Mouse (Mus musculus) neural tube, embryonic 14.5 days (tissue): ENCODE measurements around the gene Npas3. TPM values are rescaled to one million over a fixed set of nuclear protein-coding genes. Genes with fewer than 3 reads are reported as not detected.

Experiments used
- ATAC-seq: fragments of 200-750 bp; cut with Nextera tagmentation; 2 replicates; pipeline ENCODE4 v1.8.0; 2017; ENCODE audit warnings: low read depth, mild to moderate bottlenecking, moderate TSS enrichment, moderate library complexity
- H3K27ac ChIP-seq: fragments of 300-500 bp; sonication (generic); 2 replicates; pipeline ENCODE4 v1.5.1; 2014; ENCODE audit warnings: low read depth, mild to moderate bottlenecking, control low read depth, low read length, moderate library complexity, mixed read lengths
- H3K27me3 ChIP-seq: fragments of 300-500 bp; sonication (generic); 2 replicates; pipeline ENCODE4 v1.6.1; 2014; ENCODE audit warnings: low read length; ENCODE audit not compliant: control insufficient read depth, insufficient read depth
- H3K36me3 ChIP-seq: fragments of 300-500 bp; sonication (generic); 2 replicates; pipeline ENCODE4 v1.6.1; 2014; ENCODE audit warnings: low read length, mixed read lengths; ENCODE audit not compliant: control insufficient read depth, insufficient read depth
- H3K4me1 ChIP-seq: fragments of 300-500 bp; sonication (generic); 2 replicates; pipeline ENCODE4 v1.6.1; 2014; ENCODE audit warnings: low read length; ENCODE audit not compliant: control insufficient read depth, insufficient read depth
- H3K4me2 ChIP-seq: fragments of 300-500 bp; sonication (generic); 2 replicates; pipeline ENCODE4 v1.6.1; 2014; ENCODE audit warnings: mild to moderate bottlenecking, low read depth, low read length, control low read depth
- H3K4me3 ChIP-seq: fragments of 300-500 bp; sonication (generic); 2 replicates; pipeline ENCODE4 v1.5.1; 2014; ENCODE audit warnings: low read depth, low read length, control low read depth, mixed read lengths
- H3K9ac ChIP-seq: fragments of 300-500 bp; sonication (generic); replicated peaks from 2 replicates; pipeline ENCODE4 v1.6.1; 2014; ENCODE audit warnings: low read depth, mild to moderate bottlenecking, control low read depth, low read length, mixed read lengths
- H3K9me3 ChIP-seq: fragments of 300-500 bp; sonication (generic); 2 replicates; pipeline ENCODE4 v1.6.1; 2016; ENCODE audit warnings: low read length; ENCODE audit not compliant: control insufficient read depth
- WGBS: fragments of 180-500 bp; shearing (Covaris S2); extraction: QIAGEN DNeasy Blood & Tissue Kit; methylation state at CpG from one replicate; pipeline ENCODE4 v1.1.7; 2014; 5-methylcytosine and 5-hydroxymethylcytosine counted together
- polyA plus RNA-seq: library from polyadenylated mRNA; unstranded; fragments of >200 nt; fragmentation: Nextera tagmentation; extraction: Ambion mirVana; gene quantifications from 2 replicates; pipeline ENCODE4 v1.2.1, GENCODE M21; 2014

Npas3 gene
- polyA plus RNA-seq, 1 experiment from 2014 or later, result 29.1 TPM

DNA sequence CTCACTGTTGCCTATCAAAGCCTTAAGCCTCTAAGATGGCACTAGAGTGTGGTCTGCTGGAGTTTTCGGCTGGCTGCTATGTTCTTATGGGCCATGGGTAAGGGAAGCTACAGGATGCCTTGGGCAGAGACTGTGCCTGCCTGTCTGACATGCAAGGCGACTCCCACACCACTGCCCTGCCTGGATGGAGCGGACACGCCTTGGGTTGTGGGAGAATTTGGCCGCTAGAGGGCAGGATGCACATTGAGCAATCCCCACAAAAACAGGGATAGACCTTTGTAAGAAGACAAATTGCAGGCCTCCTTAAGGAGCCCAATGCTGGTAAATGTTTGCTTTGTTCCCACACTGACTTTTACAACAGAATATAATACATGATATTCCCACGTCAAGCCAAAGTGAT, 850.3 kb downstream of the Npas3 start:
- H3K27me3 ChIP-seq, result no peaks in the 10 kb centered on the region
- WGBS, result 16% methylated on average over 6 of the region's 6 CpGs
- no peak overlapping the region for H3K4me2 ChIP-seq
- H3K27ac ChIP-seq, result no peak overlapping the region
- H3K36me3 ChIP-seq, result no peaks in the 10 kb centered on the region
- no peak overlapping the region for H3K4me3 ChIP-seq
- no peaks in the 10 kb centered on the region for H3K9me3 ChIP-seq
- no peak overlapping the region for H3K9ac ChIP-seq
- no peak for ATAC-seq
- no peaks in the 10 kb centered on the region for H3K4me1 ChIP-seq

DNA sequence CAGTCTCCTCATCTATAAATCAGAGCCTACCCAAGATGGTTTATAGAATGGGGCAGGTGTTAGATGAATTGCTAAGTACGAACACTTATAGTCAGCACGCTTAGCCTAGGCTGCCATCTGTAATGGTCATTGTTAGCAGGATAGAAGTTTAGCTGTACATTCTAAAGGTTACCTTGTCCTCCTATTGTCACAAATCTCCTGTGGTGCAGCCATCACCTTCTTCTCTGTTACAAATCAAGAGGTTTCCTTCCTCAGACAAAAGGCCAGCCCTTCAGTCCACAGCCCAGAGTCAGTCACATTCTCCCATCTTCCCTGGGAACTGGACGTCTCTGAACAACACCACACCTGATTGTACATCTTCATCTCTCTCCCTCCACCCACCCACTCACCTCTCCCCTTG, 851.0 kb downstream of the Npas3 start:
- Histone ChIP-seq H3K9ac (no peak overlapping the region), H3K27ac (no peak overlapping the region), H3K9me3 (no peaks in the 10 kb centered on the region), H3K36me3 (no peaks in the 10 kb centered on the region), H3K4me1 (no peaks in the 10 kb centered on the region), H3K4me3 (no peak overlapping the region), H3K4me2 (no peak overlapping the region), H3K27me3 (no peaks in the 10 kb centered on the region)
- 90% methylated on average over 3 of the region's 3 CpGs for WGBS
- ATAC-seq, result no peak

DNA sequence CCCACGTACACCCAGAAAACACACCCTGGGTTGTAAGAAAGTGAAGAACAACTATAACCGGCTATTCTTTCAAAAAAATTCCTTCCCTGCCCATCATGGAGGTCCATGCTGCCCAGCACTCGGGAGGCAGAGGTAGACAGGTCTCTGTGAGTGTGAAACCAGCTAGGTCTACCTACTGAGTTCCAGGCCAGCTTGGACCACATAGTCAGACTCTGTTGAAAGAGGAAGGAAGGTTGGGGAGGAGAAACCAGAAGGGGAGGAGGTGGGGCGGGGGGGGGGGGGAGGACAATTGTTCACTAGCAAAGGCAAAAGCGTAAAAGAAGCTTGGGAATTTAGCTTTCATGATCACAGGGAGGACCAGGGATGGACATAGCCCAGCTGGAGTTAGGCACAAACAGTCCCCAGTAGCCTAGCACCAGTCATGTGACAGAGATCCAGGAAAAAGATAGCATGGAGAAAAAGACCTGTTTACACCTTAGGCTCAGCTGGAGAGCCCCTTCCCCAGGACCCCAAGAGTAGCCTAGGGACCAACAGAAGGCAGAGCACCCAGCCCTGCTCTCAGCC, 852.9 kb downstream of the Npas3 start:
- Histone ChIP-seq H3K9ac (no peak overlapping the region), H3K9me3 (no peaks in the 10 kb centered on the region), H3K4me2 (no peak overlapping the region), H3K36me3 (no peaks in the 10 kb centered on the region), H3K4me1 (no peaks in the 10 kb centered on the region), H3K4me3 (no peak overlapping the region), H3K27ac (no peak overlapping the region), H3K27me3 (no peaks in the 10 kb centered on the region)
- WGBS, result 69% methylated on average over 5 of the region's 5 CpGs
- ATAC-seq, result no peak; the same call in 1 of the 2 replicates

DNA sequence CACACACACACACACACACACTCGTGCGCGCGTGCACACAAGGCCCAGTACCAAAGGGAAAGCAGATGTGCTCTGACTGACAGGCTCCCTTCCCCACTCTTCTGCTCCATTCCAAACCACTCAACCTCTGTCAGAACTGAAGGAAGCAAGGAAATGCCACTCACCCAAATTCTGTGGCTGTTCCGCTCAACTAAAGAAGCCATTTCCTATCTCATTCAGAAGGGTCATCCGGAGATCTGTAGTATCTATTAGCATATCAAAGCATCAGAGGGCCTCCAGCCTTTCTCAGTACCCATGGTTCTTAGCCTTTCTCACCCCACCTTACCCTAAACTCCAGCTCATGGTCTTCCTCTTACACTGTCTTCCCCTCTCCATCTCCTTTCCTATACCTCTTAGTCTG, 854.0 kb downstream of the Npas3 start:
- H3K36me3 ChIP-seq, result no peaks in the 10 kb centered on the region
- no peak for ATAC-seq
- no peak overlapping the region for H3K4me2 ChIP-seq
- H3K27ac ChIP-seq, result no peak overlapping the region
- H3K9ac ChIP-seq, result no peak overlapping the region
- no peak overlapping the region for H3K4me3 ChIP-seq
- no peaks in the 10 kb centered on the region for H3K9me3 ChIP-seq
- H3K4me1 ChIP-seq, result no peaks in the 10 kb centered on the region
- 57% methylated on average over 6 of the region's 6 CpGs for WGBS
- H3K27me3 ChIP-seq, result no peaks in the 10 kb centered on the region

DNA sequence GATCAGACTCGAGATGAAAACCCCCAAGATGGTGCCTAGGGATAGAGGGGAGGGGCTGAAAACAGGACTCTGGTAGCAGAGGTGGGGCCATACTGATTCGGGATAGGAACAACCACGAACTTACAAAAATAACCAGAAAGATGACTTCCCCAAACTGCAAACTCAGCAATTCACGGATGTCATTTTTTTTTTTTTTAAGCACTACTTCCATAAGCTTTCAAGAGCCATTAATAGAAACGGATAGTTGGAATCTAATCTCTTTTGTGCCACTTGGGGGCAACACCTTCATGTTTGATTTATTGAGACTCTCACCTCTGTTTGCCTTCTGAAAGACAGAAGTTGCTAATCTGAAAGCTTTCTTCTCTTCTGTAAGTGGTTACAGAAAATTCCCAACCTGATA, 857.1 kb downstream of the Npas3 start:
- 78% methylated on average over 5 of the region's 5 CpGs for WGBS
- ATAC-seq, result no peak
- H3K27ac ChIP-seq, result no peak overlapping the region
- H3K4me3 ChIP-seq, result no peak overlapping the region
- H3K9me3 ChIP-seq, result no peaks in the 10 kb centered on the region
- no peak overlapping the region for H3K9ac ChIP-seq
- H3K36me3 ChIP-seq, result no peaks in the 10 kb centered on the region
- no peak overlapping the region for H3K4me2 ChIP-seq
- no peaks in the 10 kb centered on the region for H3K4me1 ChIP-seq
- no peaks in the 10 kb centered on the region for H3K27me3 ChIP-seq

DNA sequence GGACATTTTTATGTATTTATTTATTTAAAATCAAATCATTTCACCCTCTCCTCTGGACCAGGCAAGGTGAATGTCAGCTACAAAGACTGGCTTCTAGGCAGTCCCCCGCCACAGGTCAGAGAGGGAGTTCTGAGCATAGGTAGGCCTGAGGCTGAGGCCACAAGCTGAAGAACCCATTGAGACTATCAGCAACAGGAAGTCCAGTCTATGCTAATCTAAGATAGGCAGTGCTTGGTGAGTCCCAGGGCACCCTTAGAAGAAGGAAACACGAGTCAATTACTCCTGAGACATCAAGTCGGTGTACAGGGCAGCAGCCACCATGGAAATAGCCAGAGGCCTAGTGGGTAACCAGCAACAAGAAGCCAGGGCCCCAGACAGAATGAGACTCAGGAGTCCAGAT, 857.5 kb downstream of the Npas3 start:
- no peak overlapping the region for H3K9ac ChIP-seq
- no peak overlapping the region for H3K4me2 ChIP-seq
- no peaks in the 10 kb centered on the region for H3K4me1 ChIP-seq
- 86% methylated on average over 3 of the region's 3 CpGs for WGBS
- no peaks in the 10 kb centered on the region for H3K27me3 ChIP-seq
- no peak overlapping the region for H3K4me3 ChIP-seq
- no peaks in the 10 kb centered on the region for H3K9me3 ChIP-seq
- no peak for ATAC-seq
- no peaks in the 10 kb centered on the region for H3K36me3 ChIP-seq
- H3K27ac ChIP-seq, result no peak overlapping the region

DNA sequence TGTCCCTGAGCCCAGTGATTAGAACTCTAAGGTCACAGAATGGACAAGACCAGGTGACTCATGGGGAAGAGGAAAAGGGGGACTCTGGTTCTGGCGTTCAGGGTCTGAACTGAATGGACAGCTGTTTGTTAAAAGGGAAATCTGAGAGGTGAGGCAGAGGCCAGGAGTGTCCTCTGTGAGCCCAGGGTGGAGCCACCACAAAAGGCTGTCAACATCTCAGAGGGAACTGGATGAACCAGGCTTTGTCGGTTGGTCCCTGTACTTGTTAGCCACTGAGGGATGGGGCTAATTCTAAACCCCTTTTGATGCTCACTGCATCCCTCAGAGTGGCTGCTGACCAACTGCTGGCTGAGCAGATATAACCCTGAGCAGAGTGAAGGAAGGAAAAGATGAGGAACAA, 861.9 kb downstream of the Npas3 start:
- ATAC-seq, result no peak
- WGBS, result 61% methylated on average over 2 of the region's 2 CpGs
- H3K4me3 ChIP-seq, result no peak overlapping the region

DNA sequence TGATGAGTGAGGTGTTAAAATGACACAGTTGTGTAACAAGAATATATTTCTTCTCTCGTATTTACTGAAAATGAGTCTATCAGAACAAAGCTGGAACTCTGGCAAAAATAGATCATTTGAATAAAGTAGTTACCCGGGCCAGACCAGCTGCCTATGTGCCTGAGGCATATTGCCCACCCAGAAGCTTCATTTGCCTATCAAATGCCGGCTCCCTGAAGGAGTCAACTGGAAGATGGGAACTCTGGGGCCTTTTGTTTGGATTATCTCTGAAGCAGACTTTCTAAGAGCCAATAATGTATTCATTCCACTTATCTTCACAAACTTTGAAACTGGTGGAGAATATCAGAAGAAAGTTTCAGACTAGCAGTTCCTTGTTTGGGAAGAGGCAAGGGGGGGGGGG, 862.5 kb downstream of the Npas3 start:
- WGBS, result 25% methylated on average over 3 of the region's 3 CpGs
- H3K4me1 ChIP-seq, result no peaks in the 10 kb centered on the region

More for the DNA sequence above, 861.9 kb downstream of the Npas3 start:
- Histone ChIP-seq H3K27ac (no peak overlapping the region), H3K4me2 (no peak overlapping the region), H3K36me3 (no peaks in the 10 kb centered on the region), H3K27me3 (no peaks in the 10 kb centered on the region), H3K9ac (no peak overlapping the region), H3K4me1 (no peaks in the 10 kb centered on the region), H3K9me3 (no peaks in the 10 kb centered on the region)

DNA sequence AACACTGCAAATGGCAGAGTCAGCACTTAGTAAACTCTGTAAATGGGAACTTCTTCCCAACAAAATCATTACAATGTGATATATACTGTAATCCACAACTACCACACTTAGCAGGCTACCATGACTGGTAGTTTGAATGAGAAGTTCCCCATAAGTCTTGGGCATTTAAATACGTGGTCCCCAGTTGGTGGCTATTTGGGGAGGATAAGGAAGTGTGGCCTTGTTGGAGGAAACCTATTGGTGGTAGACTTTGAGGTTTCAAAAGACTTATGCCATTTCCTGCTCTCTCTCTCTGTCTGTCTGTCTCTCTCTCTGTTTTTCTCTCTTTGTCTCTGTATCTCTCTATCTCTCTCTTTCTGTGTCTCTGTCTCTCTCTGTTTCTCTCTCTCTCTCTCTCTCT, 871.9 kb downstream of the Npas3 start:
- H3K9me3 ChIP-seq, result no peaks in the 10 kb centered on the region
- 73% methylated on average over 1 of the region's 1 CpGs for WGBS
- ATAC-seq, result no peak

More for the DNA sequence above, 862.5 kb downstream of the Npas3 start:
- H3K36me3 ChIP-seq, result no peaks in the 10 kb centered on the region
- no peak overlapping the region for H3K27ac ChIP-seq
- H3K9me3 ChIP-seq, result no peaks in the 10 kb centered on the region
- no peak for ATAC-seq
- H3K27me3 ChIP-seq, result no peaks in the 10 kb centered on the region
- no peak overlapping the region for H3K9ac ChIP-seq
- H3K4me3 ChIP-seq, result no peak overlapping the region
- H3K4me2 ChIP-seq, result no peak overlapping the region

More for the DNA sequence above, 871.9 kb downstream of the Npas3 start:
- Histone ChIP-seq H3K36me3 (no peaks in the 10 kb centered on the region), H3K27ac (no peak overlapping the region), H3K4me3 (no peak overlapping the region), H3K4me2 (no peak overlapping the region), H3K9ac (no peak overlapping the region), H3K4me1 (no peaks in the 10 kb centered on the region), H3K27me3 (no peaks in the 10 kb centered on the region)
